In genomic region chr6:17515775-17516460, GRCm38 (mm10) we compare ENCODE assay signal across 12 mouse cellular contexts. TPM values are rescaled to one million over a fixed set of nuclear protein-coding genes. Genes with fewer than 3 reads are reported as not detected.
DNase-seq lines count a peak whose midpoint lies in the region; ATAC-seq and TF ChIP-seq lines count a peak whose summit lies in the region.
"Had no signal": no experiment of that assay in that cellular context is flagged by ENCODE, and none has a peak within 500 bp of the region (broad histone marks: within the 10 kb centered on the region; RNA-seq: fewer than 3 reads in every experiment).

No protein-coding gene starts in this region.

- H3K27me3 ChIP-seq in heart, embryonic 11.5 days (ENCODE audit: control insufficient read depth, insufficient read depth, low read length), result no peaks in the 10 kb centered on the region
- no peaks in the 10 kb centered on the region for H3K27me3 ChIP-seq in lung, embryonic 14.5 days (ENCODE audit: insufficient read depth, low read length)
- no peaks in the 10 kb centered on the region for H3K27me3 ChIP-seq in embryonic facial prominence, embryonic 12.5 days
- no peaks in the 10 kb centered on the region for H3K27me3 ChIP-seq in limb, embryonic 15.5 days

- no peak for DNase-seq in heart, postnatal 36 days
- peak; percentile 72 for DNase-seq in lung, embryonic 14.5 days
- no peak for DNase-seq in lung, postnatal 4 days
- DNase-seq in urinary bladder, postnatal 25 days (ENCODE audit: low spot score), result no peak
- no peak for DNase-seq in ovary, postnatal 10 days (ENCODE audit: low spot score)
- DNase-seq: B cell, adult 2 months; cerebellum, postnatal 10 days; right cerebral cortex, adult 18-20 months; thymus, postnatal 25 days had no signal

- H3K27ac ChIP-seq in heart, embryonic 11.5 days (ENCODE audit: low read depth, low read length), result no peak overlapping the region
- peak overlapping the region; percentile 60 for H3K27ac ChIP-seq in lung, embryonic 14.5 days (ENCODE audit: low read depth)
- H3K27ac ChIP-seq in embryonic facial prominence, embryonic 12.5 days, result 0 out of 2 replicates have a peak overlapping the region, but pooled peaks have one; percentile 1
- no peak overlapping the region for H3K27ac ChIP-seq in limb, embryonic 15.5 days

- no peak for ATAC-seq in heart, embryonic 11.5 days (replicated peaks; ENCODE audit: insufficient number of reproducible peaks, low FRiP score, low TSS enrichment)
- peak; percentile 84 for ATAC-seq in lung, embryonic 14.5 days (ENCODE audit: insufficient read depth)
- ATAC-seq in embryonic facial prominence, embryonic 12.5 days (ENCODE audit: insufficient number of reproducible peaks, insufficient read depth, low FRiP score, low TSS enrichment), result 0 out of 2 replicates have a peak, but pooled peaks have one; percentile 77
- ATAC-seq in limb, embryonic 15.5 days (ENCODE audit: insufficient number of reproducible peaks, low FRiP score, low TSS enrichment, low read depth), result peak; percentile 48; the same call in 1 of the 2 replicates

- H3K4me2 ChIP-seq in heart, embryonic 11.5 days, result peak overlapping the region; percentile 37; the same call in 1 of the 2 replicates
- H3K4me2 ChIP-seq in lung, embryonic 14.5 days, result peak overlapping the region; percentile 48
- H3K4me2 ChIP-seq in embryonic facial prominence, embryonic 12.5 days (replicated peaks), result no peak overlapping the region
- no peak overlapping the region for H3K4me2 ChIP-seq in limb, embryonic 15.5 days

- H3K4me3 ChIP-seq in heart, embryonic 11.5 days (ENCODE audit: low read depth, low read length), result no peak overlapping the region
- H3K4me3 ChIP-seq in lung, embryonic 14.5 days (ENCODE audit: low read depth, low read length), result no peak overlapping the region
- no peak overlapping the region for H3K4me3 ChIP-seq in embryonic facial prominence, embryonic 12.5 days
- H3K4me3 ChIP-seq in limb, embryonic 15.5 days, result no peak overlapping the region

- intact Hi-C loops in heart, postnatal 36 days (cut with DNase I), result no loop called here

- 14% methylated on average over 7 of the region's 7 CpGs for WGBS in heart, embryonic 11.5 days (ENCODE audit: insufficient replicate concordance)
- 17% methylated on average over 7 of the region's 7 CpGs for WGBS in lung, embryonic 14.5 days
- 25% methylated on average over 7 of the region's 7 CpGs for WGBS in embryonic facial prominence, embryonic 12.5 days
- WGBS in limb, embryonic 15.5 days, result 35% methylated on average over 7 of the region's 7 CpGs

- H3K36me3 ChIP-seq in heart, embryonic 11.5 days (ENCODE audit: control insufficient read depth, insufficient read depth, low read length), result no peaks in the 10 kb centered on the region
- H3K36me3 ChIP-seq in lung, embryonic 14.5 days (ENCODE audit: insufficient read depth), result no peaks in the 10 kb centered on the region
- H3K36me3 ChIP-seq in embryonic facial prominence, embryonic 12.5 days, result no peaks in the 10 kb centered on the region
- no peaks in the 10 kb centered on the region for H3K36me3 ChIP-seq in limb, embryonic 15.5 days

- H3K9ac ChIP-seq in heart, embryonic 11.5 days (ENCODE audit: low read depth, low read length), result no peak overlapping the region
- no peak overlapping the region for H3K9ac ChIP-seq in lung, embryonic 14.5 days
- no peak overlapping the region for H3K9ac ChIP-seq in embryonic facial prominence, embryonic 12.5 days
- no peak overlapping the region for H3K9ac ChIP-seq in limb, embryonic 15.5 days

- no peak for TF ChIP-seq CTCF in lung, embryonic 14.5 days (IDR thresholded peaks at IDR 0.05; ENCODE audit: low read depth)

- no peaks in the 10 kb centered on the region for H3K4me1 ChIP-seq in heart, embryonic 11.5 days (ENCODE audit: control insufficient read depth, insufficient read depth, low read length)
- peaks cover 5% of the 10 kb centered on the region; the same call in 1 of the 2 replicates for H3K4me1 ChIP-seq in lung, embryonic 14.5 days (ENCODE audit: insufficient read depth)
- peaks cover 12% of the 10 kb centered on the region; the same call in 1 of the 2 replicates for H3K4me1 ChIP-seq in embryonic facial prominence, embryonic 12.5 days
- no peaks in the 10 kb centered on the region for H3K4me1 ChIP-seq in limb, embryonic 15.5 days

- no peaks in the 10 kb centered on the region for H3K9me3 ChIP-seq in heart, embryonic 11.5 days (replicated peaks; ENCODE audit: control insufficient read depth, low read length)
- H3K9me3 ChIP-seq in lung, embryonic 14.5 days (ENCODE audit: low read depth, low read length), result no peaks in the 10 kb centered on the region
- no peaks in the 10 kb centered on the region for H3K9me3 ChIP-seq in embryonic facial prominence, embryonic 12.5 days
- H3K9me3 ChIP-seq in limb, embryonic 15.5 days, result no peaks in the 10 kb centered on the region

RNA-seq across cellular contexts. Expression of gene Met, which starts 52.3 kb away (rescaled TPM):
- 2.1 and 2.3 TPM in 2 replicates for polyA plus RNA-seq in heart, embryonic 11.5 days (2014; fragmentation: Nextera tagmentation; extraction: Ambion mirVana)
- 1 to 10 TPM; 1.5 to 2.7 TPM for total RNA-seq in heart, postnatal 36 days (2021)
- polyA plus RNA-seq in lung, embryonic 14.5 days (2014; fragmentation: Nextera tagmentation; extraction: Ambion mirVana), result 10.7 and 12.5 TPM in 2 replicates
- polyA plus RNA-seq in embryonic facial prominence, embryonic 12.5 days (2016; fragmentation: Nextera tagmentation; extraction: Ambion mirVana), result 4.0 and 4.9 TPM in 2 replicates
- 3.8 and 4.3 TPM in 2 replicates for polyA plus RNA-seq in limb, embryonic 15.5 days (2015; fragmentation: Nextera tagmentation; extraction: Ambion mirVana)

Comparison
In these comparisons a context has a peak if more than half of its experiments do, and no peak if none do; other contexts are left out.
1. H3K27ac ChIP-seq: peak in lung, embryonic 14.5 days (single experiment) and embryonic facial prominence, embryonic 12.5 days (single experiment); none in heart, embryonic 11.5 days (single experiment) and limb, embryonic 15.5 days (single experiment).
2. H3K4me2 ChIP-seq: peak in heart, embryonic 11.5 days (single experiment) and lung, embryonic 14.5 days (single experiment); none in embryonic facial prominence, embryonic 12.5 days (single experiment) and limb, embryonic 15.5 days (single experiment).